Mouse (Mus musculus): ENCODE results near the gene Sumf1.

Sumf1 gene

DNA sequence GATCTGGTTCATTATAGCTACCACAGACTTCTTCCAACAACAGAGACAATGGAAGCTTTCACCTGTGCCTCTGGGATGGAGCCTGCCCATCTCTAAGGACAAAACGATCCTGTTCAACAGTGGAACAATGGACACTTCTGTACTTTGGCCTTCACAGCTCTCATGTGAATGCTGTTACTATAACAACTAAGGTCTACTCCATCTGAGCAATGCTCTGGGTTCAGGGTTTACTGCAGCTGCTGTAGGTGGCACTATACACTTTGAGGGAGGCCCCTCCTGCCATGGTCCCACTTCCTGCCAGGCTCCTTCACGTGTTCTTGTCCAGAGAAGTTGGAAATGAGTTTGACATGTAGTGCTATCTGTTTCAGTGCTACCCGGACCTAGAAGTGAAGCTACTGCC lies 36.9 kb downstream of the Sumf1 start:
- DNase-seq (ENCODE audit: low read depth, low spot score): no peak

DNA sequence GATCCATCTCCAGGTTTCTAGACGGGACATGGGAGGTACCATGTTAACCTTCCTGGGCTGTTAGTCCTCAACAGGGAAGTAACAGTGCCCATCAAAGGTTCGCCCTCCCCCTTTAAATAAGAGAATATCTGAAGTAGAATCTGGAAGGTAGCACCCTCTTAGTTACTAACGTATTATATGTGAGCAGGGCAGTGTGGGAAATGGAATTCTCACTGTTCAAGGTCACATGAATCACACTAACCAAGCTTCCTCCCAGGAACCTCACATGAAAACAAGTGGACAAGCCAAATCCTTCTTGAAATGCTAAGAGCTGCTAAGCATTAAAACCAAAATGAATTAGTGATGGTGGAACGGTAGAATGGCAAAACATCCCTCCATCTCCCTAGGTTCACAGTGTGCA lies 38.7 kb downstream of the Sumf1 start:
- no peak for DNase-seq (ENCODE audit: low read depth, low spot score)

DNA sequence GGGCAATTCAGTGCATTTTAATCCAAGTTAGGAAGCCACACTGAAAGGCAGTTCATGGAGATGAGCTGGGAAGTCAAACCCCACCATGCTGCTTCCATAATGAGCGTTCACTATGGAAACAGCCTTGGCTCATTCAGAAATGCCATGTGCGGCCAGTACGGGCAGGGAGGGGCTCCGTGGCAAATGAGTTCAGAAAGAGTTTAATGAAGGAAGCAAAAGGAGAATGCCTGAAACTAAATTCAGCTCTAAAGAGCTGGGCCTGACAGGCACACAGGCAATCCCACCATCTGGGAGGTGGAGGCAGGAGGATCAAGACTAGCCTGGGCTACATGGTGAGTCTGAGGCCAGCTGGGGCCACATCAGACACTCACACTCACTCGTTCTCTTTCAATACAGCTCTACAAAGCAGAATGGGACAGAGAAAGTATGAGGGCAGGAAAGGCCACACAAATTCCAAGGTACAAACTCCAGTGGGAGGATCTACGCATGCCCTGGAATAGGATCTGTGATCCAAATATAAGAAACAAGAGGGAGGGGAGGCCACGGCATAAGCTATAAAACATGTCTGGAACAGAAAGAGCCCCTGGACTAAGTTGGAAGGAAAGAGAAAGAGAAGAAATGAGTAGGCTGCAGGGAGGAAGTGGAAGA lies 39.3 kb downstream of the Sumf1 start:
- DNase-seq (ENCODE audit: low read depth, low spot score): peak; percentile 42

DNA sequence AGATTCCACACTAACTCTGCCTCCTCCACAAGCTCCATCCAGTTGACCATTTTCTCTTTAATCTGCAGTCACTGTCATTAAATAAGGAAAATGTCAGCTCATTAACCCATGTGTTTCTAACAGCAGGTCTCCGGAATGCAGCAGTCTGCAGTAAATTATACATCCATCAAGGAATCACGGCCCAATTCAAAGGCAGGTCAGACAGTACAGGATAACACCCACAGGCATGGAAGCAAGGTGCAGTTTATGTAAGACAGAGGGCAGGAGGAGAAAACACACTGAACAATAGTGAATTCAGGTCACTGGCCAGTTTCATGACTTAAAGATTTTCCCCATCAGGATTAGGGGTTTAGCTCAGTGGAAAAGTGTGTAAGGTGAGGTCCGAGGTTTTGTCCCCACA lies 40.1 kb downstream of the Sumf1 start:
- DNase-seq (ENCODE audit: low read depth, low spot score): no peak

DNA sequence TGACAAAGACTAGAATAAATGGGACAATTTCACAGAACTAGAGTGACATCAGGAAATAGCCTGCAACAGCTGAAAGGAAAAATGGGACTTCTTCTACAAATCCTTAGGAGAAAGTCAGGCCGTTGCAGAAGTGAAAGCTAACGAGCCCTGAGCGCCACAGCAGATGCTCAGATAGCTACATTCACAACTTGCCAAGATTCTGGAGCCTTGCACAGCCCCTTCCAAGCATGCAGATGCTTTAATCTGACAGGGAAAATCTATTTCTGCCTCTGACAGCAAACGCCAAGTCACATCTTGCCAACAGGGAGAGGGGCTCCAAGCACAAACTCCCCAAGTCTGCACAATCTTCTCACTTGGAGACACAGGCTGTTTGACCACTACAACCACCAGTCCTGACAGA lies 42.6 kb downstream of the Sumf1 start:
- no peak for DNase-seq (ENCODE audit: low read depth, low spot score)

DNA sequence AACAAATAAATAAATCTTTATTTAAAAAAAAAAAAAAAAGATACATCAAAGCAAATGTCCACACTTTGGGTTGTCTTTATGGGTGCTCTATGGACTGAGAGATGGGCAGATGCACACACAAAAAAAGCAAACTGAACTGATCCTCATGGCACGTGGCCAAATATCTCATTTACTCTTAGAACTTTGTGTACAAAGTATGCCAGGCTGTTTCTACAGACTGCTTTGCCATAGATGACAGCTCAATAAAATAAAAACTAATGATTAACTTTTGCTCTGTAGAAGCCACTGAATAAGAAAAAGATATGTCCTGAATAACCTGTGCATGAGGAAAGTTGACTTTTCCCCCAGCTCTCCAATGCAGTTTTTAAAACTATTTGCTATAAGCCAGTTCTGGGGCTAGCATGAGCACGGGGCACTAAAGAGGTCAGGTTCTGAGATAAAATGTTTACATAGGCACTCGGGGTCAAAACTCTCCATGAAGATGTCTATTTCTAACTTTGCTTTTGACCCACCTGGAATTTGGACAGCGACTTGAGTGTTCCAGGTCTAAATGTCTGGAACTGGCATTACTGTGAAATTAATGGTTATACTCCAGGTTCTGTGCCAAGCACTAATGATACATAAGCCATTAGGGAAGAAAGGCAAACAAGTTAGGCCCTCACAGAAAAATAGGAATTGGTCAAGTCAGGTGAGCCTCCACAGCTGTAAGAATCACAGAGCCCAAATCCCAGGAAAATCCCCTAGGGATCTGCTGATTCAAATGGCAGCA lies 44.5 kb downstream of the Sumf1 start:
- DNase-seq (ENCODE audit: low read depth, low spot score): no peak

DNA sequence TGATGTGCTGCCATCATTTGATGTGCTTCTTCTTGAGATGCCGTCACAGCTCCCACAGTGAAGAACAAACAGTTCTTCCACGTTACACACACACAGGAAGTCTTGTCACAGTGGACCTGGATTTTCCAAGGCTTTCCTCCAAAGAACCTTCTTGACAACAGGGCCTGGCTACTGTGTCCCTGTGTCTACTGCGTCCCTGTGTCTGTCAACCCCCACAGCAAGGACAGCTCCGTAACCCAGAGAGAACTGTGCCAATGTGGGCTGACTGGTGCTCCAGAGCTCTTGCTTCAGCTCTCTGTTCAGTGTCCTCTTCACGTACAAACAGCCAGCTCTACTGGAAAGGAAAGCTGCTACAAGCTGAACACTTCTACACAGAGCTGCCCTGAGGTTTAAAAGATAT lies 48.4 kb downstream of the Sumf1 start:
- no peak for DNase-seq (ENCODE audit: low read depth, low spot score)

DNA sequence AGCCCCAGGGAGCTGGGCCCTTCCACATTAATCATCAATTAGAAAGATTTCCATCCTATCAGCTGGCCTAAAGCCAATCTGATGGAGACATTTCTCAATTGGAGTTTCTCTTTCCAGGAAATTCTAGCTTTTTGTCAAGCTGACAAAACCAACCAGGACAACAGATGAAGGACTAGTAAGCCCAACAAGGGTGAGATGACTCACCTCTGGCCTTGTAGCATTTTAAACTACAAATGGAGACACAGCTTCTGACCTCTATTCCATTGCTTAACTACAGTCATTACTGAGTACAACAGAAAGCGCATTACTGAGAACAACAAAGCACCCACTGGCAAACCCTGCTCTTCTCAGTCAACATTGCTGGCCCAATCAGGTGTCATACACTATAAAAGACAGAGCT lies 49.1 kb downstream of the Sumf1 start:
- no peak for DNase-seq (ENCODE audit: low read depth, low spot score)

DNA sequence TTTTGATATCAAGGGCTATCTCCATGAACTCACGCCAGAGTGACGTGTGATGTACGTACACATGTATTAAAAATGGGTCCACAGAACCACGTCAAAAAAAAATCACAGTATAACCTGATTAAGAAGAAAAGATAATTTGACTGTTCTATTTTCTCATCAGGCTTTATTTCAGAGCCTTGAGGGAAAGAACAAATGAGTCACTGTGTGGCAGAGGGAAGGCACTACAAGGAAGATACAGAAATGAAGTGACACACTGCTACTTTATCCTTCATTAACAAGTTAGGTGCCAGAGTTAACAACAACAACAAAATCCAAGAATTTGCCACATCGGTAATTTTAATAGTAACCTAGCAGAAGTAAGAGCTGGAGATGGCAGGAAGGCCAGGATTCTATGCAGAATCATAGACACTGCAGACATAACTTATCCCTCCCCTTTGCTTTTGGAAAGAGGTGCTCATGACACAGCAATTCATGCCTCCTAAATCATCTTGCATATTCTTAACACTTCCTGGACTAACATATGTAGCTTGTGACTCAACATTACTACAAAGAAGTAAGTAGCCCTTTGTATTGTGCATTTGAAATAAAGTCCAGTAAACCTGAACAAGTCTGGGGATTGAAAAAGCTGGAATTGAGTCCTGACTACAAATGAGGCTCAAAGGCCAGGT lies 53.0 kb downstream of the Sumf1 start:
- DNase-seq (ENCODE audit: low read depth, low spot score): no peak

DNA sequence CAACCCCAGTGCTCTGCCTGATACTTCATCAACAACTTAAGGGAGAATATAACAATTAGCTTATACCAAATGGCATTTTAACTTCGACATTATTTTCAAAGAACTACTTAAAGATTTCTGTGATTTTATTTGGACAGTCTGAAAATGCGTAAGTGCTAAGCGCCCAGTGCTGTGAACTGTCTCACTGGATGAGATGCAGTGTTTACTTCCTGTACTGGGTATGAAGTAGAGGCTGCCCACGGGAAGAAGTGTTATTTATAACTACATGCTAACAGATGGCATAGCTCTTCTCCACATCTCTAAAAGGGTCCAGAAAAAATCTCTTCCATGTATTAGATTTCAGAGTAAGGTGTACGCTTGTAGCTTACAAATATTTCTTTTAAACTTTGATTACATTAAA lies 54.7 kb downstream of the Sumf1 start:
- DNase-seq (ENCODE audit: low read depth, low spot score): no peak

DNA sequence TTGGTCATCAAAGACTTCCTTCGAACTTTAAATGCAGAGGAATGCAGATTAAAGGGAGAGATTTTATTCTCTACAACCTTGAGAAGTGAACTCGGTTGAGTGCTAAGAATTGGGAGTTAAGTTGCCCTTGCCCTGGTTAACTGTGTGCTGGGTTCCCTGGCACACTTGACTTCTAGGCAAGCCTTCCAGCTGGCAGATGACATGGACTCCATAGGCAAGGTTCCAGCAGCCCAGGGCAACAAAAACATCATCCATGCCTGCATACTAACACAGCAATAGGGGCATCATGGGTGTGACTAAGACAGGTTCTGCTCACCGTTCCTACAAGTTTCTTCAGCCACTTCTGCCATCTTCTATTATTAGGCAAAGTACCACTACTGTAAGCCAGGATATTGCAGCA lies 58.8 kb downstream of the Sumf1 start:
- no peak for DNase-seq (ENCODE audit: low read depth, low spot score)

DNA sequence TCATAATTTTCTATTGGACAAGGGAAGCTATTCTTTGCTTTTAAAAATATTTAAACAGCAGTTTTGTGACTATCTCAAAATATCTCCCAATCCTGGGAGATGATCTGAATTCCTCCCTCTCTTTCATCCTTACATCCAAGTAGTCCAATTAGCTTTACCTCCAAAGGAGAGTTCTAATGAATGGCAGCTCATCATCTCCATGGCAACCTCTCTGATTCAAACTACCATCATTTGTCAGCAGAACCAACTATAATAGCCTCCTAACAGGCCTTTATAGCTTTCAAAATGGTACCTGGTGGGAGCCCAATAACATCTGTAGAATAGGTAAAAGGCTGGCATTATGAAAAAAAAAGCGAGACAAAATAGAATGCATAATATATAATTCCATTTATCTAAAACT lies 59.9 kb downstream of the Sumf1 start:
- no peak for DNase-seq (ENCODE audit: low read depth, low spot score)

DNA sequence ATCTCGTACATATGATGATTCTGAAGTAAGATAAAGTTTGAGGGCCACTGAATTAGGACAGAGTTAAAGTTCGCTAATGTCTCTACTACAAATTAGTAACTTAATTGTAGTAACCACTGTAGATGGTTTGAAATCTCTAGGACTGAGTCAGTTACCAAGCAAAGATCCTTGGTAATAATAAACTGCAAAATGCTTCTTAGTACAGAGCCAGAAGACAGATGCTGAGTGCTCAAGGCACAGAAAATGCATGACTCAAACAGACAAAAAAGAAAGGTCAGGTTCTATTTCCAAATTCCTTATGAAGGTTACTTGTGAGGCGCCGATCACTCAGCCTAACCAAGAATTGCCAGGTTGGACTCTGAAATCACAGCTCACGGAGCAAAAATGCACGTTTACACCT lies 67.5 kb downstream of the Sumf1 start:
- no peak for DNase-seq (ENCODE audit: low read depth, low spot score)

DNA sequence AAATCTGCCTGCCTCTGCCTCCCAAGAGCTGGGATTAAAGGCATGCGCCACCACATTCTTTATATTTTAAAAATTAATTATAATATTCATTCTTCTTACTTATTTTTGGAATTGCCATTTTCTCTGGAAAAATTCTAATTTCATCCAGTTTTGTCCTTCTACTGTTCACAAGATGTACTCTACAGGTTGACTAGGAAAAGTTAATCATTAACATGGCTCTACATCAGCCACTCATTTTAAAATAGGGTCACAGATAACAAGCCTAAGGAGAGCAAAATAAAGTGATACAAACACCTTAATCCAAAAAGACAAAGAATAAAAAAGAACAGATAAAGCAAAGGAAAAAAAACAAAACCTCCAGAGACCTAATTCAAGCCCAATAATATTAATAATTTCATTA lies 70.4 kb downstream of the Sumf1 start:
- DNase-seq (ENCODE audit: low read depth, low spot score): no peak

DNA sequence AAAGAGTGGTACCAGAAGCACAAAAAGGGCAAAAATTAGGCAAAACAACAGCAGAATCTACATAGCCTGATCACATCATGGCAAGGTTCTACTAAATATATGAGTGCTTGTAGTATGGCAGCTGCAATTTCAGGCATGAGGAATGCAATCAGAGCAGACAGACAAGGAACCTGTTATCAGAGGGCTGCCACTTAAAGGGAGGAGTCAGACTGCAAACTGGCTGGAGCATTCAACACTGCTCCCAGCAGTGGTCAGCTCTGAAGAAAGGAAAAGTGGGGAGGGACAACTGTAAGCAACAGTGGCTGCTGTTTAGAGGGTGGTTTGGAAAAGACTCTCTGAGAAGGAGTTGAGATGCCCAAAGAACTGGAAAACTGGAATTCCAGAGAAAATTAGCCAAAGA lies 73.7 kb downstream of the Sumf1 start:
- no peak for DNase-seq (ENCODE audit: low read depth, low spot score)

DNA sequence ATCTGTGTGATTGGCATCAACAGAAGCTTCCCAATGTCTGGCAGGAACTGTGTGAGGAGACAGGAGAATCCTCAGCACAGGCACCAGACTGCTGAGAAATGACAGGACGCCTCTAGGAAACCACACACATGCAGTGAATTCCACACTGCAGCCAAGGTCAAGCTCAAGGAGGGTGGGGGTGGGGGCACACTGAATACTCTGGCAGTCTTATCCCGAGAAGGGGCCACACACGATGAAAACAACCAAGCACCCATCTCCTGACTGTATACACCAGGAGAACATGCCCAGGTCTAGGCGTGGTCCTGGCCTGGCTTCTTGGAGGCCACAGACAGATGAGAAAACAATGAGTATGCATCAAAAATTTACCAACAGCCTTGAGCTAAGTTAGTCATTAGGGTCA lies 75.0 kb downstream of the Sumf1 start:
- peak; percentile 66 for DNase-seq (ENCODE audit: low read depth, low spot score)

DNA sequence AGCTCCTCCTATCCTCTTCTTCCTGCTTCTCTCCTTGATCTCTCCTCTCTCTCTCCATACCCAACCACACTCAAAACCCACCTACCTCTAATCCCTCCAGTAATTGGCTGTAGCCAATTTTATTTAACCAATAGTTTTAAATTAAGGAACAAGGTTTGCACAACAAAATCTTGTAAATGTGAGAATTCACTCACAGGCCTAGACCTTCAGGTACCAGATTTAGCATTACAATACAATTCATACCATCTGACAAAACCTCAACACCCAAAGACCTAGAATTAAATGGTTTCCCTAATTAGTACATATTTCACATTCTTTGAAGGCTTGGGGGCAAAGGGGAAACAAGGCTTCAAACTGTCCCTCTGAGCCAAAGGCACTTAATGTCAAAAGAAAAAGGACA lies 78.0 kb downstream of the Sumf1 start:
- peak; percentile 84 for DNase-seq (ENCODE audit: low read depth, low spot score)

DNA sequence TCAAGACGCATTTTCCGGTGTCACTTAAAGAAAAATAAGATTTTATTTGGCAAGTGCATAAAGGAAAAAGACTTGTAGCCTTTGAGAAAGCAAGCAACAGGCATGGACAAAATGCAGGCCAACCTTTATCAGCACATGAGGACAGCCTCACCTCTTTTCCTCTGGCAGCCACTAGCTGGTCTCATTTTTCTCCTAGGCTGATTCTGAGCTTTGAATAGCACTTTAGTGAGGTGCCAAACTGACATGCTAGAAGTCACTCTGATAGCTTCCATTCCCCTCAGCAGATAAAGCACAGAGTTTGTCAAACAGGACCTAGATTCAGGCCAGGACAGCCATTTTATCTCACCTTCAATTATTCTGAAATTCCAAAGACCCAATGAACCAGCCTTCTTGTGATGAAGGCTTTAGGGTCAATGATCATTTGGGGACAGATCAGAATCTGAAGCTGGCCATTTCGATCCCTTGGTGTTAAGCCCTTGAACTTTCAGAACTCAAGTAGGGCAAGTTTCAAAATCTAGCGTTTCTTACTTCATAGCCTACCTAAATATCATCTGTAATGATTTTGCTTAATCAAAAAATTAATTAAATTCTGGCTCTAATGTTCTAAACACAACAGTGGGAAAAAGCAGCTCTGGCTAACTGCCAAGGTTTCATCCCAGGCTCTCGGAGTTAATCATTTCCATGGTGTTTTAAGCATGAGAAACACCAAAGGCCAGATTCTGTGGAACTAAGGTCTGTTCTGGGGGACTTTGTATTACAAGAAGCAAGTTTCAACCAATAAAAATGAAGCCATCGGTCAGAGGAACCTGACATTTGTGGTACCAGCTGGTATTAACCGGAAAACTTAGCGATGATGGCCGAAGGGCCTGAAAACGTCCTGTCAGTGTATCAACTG lies 83.2 kb downstream of the Sumf1 start:
- no peak for DNase-seq (ENCODE audit: low read depth, low spot score)

DNA sequence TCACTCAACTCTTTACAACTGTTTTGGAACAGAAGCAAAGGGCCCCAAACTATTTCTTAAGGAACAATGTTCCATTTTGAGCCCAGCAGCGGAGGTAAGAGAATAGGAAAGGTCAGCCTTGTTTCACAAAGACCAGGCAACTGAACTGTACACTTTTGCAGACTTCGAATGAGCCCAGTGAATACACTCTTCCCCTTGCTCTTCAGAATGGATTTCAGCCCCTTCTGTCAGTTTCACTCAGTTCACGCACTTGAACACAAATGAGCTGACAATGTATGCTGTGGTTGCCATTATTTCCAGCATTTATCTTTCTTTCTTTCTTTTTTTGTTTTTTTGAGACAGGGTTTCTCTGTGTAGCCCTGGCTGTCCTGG lies 86.5 kb downstream of the Sumf1 start:
- no peak for DNase-seq (ENCODE audit: low read depth, low spot score)

DNA sequence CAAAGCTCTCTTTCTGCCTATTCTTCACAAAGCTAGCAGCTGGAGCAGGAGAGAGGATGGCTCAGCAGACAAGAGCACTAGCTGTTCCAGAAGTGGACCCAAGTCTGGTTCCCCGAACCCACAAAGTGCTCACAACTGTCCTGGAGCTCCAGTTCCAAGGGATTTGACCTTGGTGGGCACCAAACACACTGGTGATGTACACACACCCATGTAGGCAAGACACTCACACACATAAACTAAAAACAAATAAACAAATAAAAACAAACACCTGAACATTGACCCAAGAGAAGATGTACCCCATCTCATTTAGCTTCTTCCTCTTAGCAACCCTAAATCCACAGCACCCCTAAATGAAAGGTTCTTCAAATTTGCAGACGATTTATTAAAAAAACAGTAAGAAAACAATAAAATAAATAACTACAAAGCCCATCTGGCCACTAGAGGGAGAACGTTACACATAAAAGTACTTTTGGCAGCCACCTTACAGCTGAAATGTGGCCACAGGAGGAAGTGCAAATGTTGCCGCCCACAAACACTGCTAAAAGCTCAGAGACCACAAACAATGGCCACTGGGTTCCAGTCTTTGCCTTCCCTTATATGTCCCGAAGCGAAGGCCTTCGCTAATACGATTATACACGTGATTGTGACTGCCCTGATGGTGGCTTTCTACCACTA lies 87.1 kb downstream of the Sumf1 start:
- peak; percentile 85 for DNase-seq (ENCODE audit: low read depth, low spot score)

DNA sequence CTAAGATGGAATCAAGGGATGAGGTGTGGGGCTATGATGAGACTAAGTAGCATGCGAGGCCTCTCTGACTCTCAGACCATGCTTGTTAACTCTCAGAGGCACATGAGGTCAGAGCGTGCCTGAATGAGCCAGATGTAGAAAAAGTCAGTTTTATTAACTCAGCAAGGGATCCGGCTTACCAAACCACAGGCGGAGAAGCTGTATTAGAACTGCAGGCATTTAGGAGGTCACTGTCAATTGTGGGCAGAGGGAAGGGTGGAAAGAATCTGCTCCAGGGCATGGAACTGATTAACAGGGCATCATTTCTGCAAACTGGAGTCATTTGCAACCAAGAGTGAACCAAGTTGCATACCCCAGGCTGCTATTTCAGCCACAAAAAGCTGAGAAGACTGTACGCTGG lies 89.9 kb downstream of the Sumf1 start:
- DNase-seq (ENCODE audit: low read depth, low spot score): no peak

DNA sequence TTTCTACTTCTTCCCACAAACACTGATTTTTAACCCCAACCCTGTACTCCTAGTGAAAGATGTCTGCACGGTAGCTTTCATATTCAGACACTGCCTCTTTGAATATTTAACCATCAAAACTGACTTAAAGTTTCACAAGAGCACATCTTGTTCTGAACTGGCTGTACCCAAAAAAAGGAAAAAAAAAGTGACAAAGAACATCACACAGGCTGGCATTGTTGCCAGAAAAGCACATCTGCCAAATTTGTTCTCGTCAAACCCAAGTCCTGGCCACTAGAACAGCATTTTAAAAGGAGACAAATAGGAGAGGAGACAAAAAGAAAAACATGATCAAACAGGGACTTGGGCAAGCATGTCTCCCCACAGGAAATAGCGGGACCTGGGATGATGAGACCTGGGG lies 91.9 kb downstream of the Sumf1 start:
- DNase-seq (ENCODE audit: low read depth, low spot score): no peak

All from R1 (cell line).